Mouse (Mus musculus) heart, adult 9 months (tissue): Measurements from ENCODE around the gene Mrgprx2.
"Not testable (repeated sequence)": the region's sequence is repeated elsewhere in the genome, so short reads cannot be mapped to it uniquely, and the experiment has no call there.

ENCODE experiments used
- DNase-seq, 2 experiments: peaks; one replicate each; pipeline ENCODE4 v3.0.0; 2022; ENCODE audit warnings: low spot score in 2 of 2

Mrgprx2 gene

DNA sequence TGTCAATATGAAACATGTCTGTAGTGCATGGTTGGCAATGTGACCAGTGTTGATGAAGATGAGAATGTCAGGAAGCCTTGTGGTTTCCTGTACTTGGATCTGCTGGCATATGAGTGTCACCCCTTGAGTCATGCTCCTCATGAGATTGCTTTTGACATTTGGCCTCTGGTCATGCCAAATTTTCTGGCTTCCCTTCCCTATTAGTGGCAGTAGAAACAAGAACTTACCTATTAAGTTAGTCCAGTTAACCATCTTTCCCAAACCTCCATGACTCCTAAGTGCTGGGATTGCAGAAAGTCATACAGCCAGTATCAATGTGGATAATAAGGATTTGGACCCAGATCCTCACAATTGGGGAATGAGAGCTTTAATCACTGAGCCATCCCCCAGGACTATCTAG, at the start of gene Mrgprx2:
Gene Mrgprx2, minus strand, starts transcription at position 101 of the 400 bp plus-strand sequence.
- DNase-seq = no peak

DNA sequence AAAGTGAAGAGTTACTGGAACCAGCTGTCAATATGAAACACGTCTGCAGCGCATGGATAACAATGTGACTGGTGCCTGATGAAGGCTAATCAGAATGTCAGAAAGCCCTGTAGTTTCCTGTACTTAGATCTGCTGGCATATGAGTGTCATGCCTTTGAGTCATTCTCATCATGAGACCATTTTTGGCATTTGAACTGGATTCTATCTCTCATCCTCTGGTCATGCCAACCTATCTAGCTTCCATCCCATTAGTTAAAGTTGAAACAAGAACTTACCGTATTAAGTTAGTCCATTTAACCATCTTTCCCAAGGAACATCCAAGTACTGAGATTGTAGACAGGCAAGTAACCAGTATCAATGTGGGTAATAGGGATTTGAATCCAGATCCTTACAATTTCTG, 42.9 kb downstream of the Mrgprx2 start, which contains the start of gene Mrgprb1:
Gene Mrgprb1, minus strand, starts transcription at position 101 of the 400 bp plus-strand sequence.
- no peak for DNase-seq

DNA sequence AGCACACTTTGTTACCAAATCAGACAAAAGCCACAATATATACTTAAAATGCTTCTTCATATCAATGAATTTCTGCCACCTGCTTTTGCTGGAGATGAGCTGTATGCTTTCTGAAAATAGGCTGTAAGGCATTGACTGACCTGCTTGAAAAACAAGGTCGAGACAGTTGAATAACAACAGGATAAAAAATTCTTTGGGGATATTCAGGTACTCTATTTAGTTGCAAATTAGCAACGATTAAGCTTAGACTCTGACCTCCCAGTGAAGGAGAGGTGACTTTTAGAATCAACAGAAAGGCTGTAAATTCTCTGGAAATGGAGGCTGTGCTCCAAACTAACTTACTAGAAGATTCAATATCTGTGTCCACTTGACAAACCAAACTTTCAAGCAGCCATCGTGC, 62.5 kb downstream of the Mrgprx2 start:
- DNase-seq = no peak

DNA sequence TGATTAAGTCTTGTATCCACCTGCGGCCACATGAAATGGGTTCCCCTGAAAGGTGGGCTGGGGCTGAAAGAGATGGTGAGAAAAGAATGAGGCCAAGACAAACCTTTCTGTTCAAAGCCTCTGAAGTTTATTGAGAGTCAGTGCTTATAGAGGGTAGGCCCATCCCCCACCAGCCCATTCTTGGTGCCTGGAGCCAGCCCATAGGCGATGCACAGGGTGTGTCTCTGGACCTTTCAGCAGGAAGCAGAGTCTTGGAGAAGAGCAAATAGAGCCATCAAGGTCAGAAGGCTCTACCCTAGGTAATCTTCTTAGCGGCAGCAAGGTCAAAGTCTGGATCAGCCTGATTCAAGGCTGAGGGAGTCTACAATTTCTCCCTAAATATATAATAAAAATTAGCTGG, 63.2 kb downstream of the Mrgprx2 start:
- not testable (repeated sequence) for DNase-seq
